Mouse (Mus musculus) bone marrow macrophage, adult 2 months (primary cell): ENCODE measurements at regions not wholly inside any gene's neighbourhood (a gene's known extent, or its start where the extent isn't known, plus 50 kb on each side); places are given as distances from the start of the nearest gene placed in this dataset.

Source experiments
- CTCF ChIP-seq: IDR thresholded peaks from 2 replicates; pipeline ENCODE4 v1.5.1; 2012; ENCODE audit warnings: low read depth, mild to moderate bottlenecking, low read length, moderate library complexity
- POLR2A ChIP-seq: IDR thresholded peaks from 2 replicates; pipeline ENCODE4 v1.6.1; 2012; ENCODE audit warnings: mild to moderate bottlenecking, low read depth, low read length, borderline replicate concordance

DNA sequence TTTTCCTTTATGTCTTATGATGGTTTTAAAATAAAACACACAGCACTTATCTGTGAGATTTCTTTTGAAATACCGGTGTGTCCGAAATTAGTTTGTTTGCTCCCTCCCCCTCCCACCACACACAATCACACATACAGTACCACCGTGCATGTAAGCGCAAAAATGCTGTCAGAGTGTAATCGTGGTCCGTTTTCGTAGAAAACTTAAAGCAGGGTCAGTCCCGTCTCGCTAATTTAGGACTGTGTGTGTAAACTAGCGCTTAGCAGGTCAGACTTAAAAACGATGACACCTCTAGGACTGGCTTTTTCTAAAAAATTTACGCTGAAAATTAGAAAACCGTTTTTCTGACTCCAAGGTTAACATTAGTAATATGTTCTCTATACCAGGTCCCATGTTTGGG, 263.5 kb downstream of the Zfp704 start:
- TF ChIP-seq CTCF (no peak), POLR2A (no peak)
